Mouse (Mus musculus) myocyte (in vitro differentiated cells): ENCODE measurements around the gene Plekhb2. TPM values are rescaled to one million over a fixed set of nuclear protein-coding genes. Genes with fewer than 3 reads are reported as not detected.

Experiments used
- H3K27me3 ChIP-seq: one replicate; pipeline ENCODE4 v1.6.1; 2011; ENCODE audit not compliant: control insufficient read depth, insufficient read depth, insufficient read length
- H3K36me3 ChIP-seq: one replicate; pipeline ENCODE4 v1.6.1; 2011; ENCODE audit not compliant: control insufficient read depth, insufficient read depth
- H3K4me2 ChIP-seq: one replicate; pipeline ENCODE4 v1.6.1; 2011; ENCODE audit warnings: low read depth, control low read depth
- H3K4me3 ChIP-seq: one replicate; pipeline ENCODE4 v1.5.1; 2011; ENCODE audit warnings: mild to moderate bottlenecking, control low read depth, moderate library complexity
- H3K79me2 ChIP-seq: one replicate; pipeline ENCODE4 v1.6.1; 2011; ENCODE audit not compliant: control insufficient read depth, insufficient read depth
- H3ac ChIP-seq: one replicate; pipeline ENCODE4 v1.6.1; 2011; ENCODE audit not compliant: control insufficient read depth, insufficient read length
- CEBPB ChIP-seq: IDR thresholded peaks from 2 replicates; pipeline ENCODE4 v1.6.1; 2011; ENCODE audit warnings: mild to moderate bottlenecking, moderate library complexity; ENCODE audit not compliant: poor library complexity, insufficient read depth, severe bottlenecking
- E2F4 ChIP-seq: IDR thresholded peaks from one replicate; pipeline ENCODE4 v1.6.1; 2011; ENCODE audit warnings: mild to moderate bottlenecking, control low read depth, moderate library complexity; ENCODE audit not compliant: insufficient read depth
- MAX ChIP-seq: IDR thresholded peaks from one replicate; pipeline ENCODE4 v1.6.1; 2011; ENCODE audit warnings: low read depth, mild to moderate bottlenecking, control low read depth
- MYOD1 ChIP-seq, 3 experiments: IDR thresholded peaks; one replicate each; pipeline ENCODE4 v1.6.1; 2011; ENCODE audit warnings: control low read depth in 2 of 3, low read depth in 2 of 3, mild to moderate bottlenecking in 2 of 3, moderate library complexity in 1 of 3; ENCODE audit not compliant: insufficient read length in 2 of 3, control insufficient read depth in 1 of 3
- MYOG ChIP-seq, 3 experiments: IDR thresholded peaks; one replicate each; pipeline ENCODE4 v1.6.1; 2011; ENCODE audit warnings: control low read depth in 2 of 3, low read depth in 2 of 3, mild to moderate bottlenecking in 2 of 3; ENCODE audit not compliant: insufficient read length in 2 of 3, control insufficient read depth in 1 of 3, insufficient read depth in 1 of 3
- POLR2A ChIP-seq: IDR thresholded peaks from one replicate; pipeline ENCODE4 v1.6.1; 2011; ENCODE audit warnings: low read depth, mild to moderate bottlenecking, control low read depth, moderate library complexity; ENCODE audit not compliant: insufficient read length
- POLR2AphosphoS2 ChIP-seq: IDR thresholded peaks from one replicate; pipeline ENCODE4 v1.6.1; 2011; ENCODE audit warnings: low read depth, control low read depth; ENCODE audit not compliant: insufficient read length
- REST ChIP-seq: IDR thresholded peaks from one replicate; pipeline ENCODE4 v1.6.1; 2011; ENCODE audit warnings: mild to moderate bottlenecking, control low read depth, moderate library complexity; ENCODE audit not compliant: insufficient read depth, insufficient read length
- SRF ChIP-seq: IDR thresholded peaks from one replicate; pipeline ENCODE4 v1.6.1; 2011; ENCODE audit warnings: low read depth; ENCODE audit not compliant: control insufficient read depth, insufficient read length
- TCF12 ChIP-seq: IDR thresholded peaks from one replicate; pipeline ENCODE4 v1.6.1; 2011; ENCODE audit warnings: mild to moderate bottlenecking, control low read depth; ENCODE audit not compliant: poor library complexity, insufficient read depth, severe bottlenecking
- TCF3 ChIP-seq: IDR thresholded peaks from one replicate; pipeline ENCODE4 v1.6.1; 2011; ENCODE audit warnings: low read depth, control low read depth; ENCODE audit not compliant: insufficient read length
- USF1 ChIP-seq: IDR thresholded peaks from one replicate; pipeline ENCODE4 v1.6.1; 2011; ENCODE audit warnings: low read depth, mild to moderate bottlenecking, control low read depth, moderate library complexity
- polyA plus RNA-seq: library from polyadenylated mRNA; unstranded; fragments of >200 nt; fragmentation: generic; extraction: Trizol; gene quantifications from one replicate; pipeline ENCODE4 v1.2.1, GENCODE M21; 2012; ENCODE audit warnings: missing spikeins

The Plekhb2 gene
- polyA plus RNA-seq, 1 experiment: 66.2 TPM

- Histone ChIP-seq H3ac (no peak overlapping the region), H3K27me3 (peaks cover 37% of the 10 kb centered on the region), H3K36me3 (no peaks in the 10 kb centered on the region), H3K4me2 (no peak overlapping the region), H3K79me2 (no peaks in the 10 kb centered on the region), H3K4me3 (no peak overlapping the region)
- TF ChIP-seq TCF3 (no peak), REST (no peak), SRF (no peak), MYOD1 (IDR thresholded peaks at IDR 0.05; ENCODE audit: control insufficient read depth in 1 of 3, insufficient read length in 2 of 3, low read depth in 2 of 3) (no peak), USF1 (no peak), CEBPB (no peak), POLR2A (no peak), POLR2AphosphoS2 (no peak), TCF12 (no peak), E2F4 (no peak), MYOG (IDR thresholded peaks at IDR 0.05; ENCODE audit: control insufficient read depth in 1 of 3, insufficient read depth in 1 of 3, insufficient read length in 2 of 3, low read depth in 2 of 3) (no peak), MAX (no peak)
Observed at GRCm38 (mm10) chr1:34893331-34893730, 43.6 kb downstream of the Plekhb2 start.

GRCm38 (mm10) chr1:34893831-34894230, 44.1 kb downstream of the Plekhb2 start:
- Histone ChIP-seq H3K27me3 (peaks cover 37% of the 10 kb centered on the region), H3K4me3 (no peak overlapping the region), H3K4me2 (no peak overlapping the region), H3K36me3 (no peaks in the 10 kb centered on the region), H3ac (no peak overlapping the region), H3K79me2 (no peaks in the 10 kb centered on the region)
- TF ChIP-seq MAX (no peak), USF1 (no peak), CEBPB (no peak), MYOD1 (IDR thresholded peaks at IDR 0.05; ENCODE audit: control insufficient read depth in 1 of 3, insufficient read length in 2 of 3, low read depth in 2 of 3) (no peak), POLR2AphosphoS2 (no peak)

- TF ChIP-seq POLR2AphosphoS2 (no peak), SRF (no peak), CEBPB (no peak), USF1 (no peak), TCF12 (no peak), E2F4 (no peak), MAX (no peak), TCF3 (no peak), POLR2A (no peak), MYOD1 (IDR thresholded peaks at IDR 0.05; ENCODE audit: control insufficient read depth in 1 of 3, insufficient read length in 2 of 3, low read depth in 2 of 3) (no peak), MYOG (IDR thresholded peaks at IDR 0.05; ENCODE audit: control insufficient read depth in 1 of 3, insufficient read depth in 1 of 3, insufficient read length in 2 of 3, low read depth in 2 of 3) (no peak), REST (no peak)
- Histone ChIP-seq H3K79me2 (no peaks in the 10 kb centered on the region), H3K4me2 (no peak overlapping the region), H3K27me3 (peaks cover 38% of the 10 kb centered on the region), H3K36me3 (no peaks in the 10 kb centered on the region), H3K4me3 (no peak overlapping the region), H3ac (no peak overlapping the region)
Observed at GRCm38 (mm10) chr1:34896102-34896501, 46.3 kb downstream of the Plekhb2 start.

DNA sequence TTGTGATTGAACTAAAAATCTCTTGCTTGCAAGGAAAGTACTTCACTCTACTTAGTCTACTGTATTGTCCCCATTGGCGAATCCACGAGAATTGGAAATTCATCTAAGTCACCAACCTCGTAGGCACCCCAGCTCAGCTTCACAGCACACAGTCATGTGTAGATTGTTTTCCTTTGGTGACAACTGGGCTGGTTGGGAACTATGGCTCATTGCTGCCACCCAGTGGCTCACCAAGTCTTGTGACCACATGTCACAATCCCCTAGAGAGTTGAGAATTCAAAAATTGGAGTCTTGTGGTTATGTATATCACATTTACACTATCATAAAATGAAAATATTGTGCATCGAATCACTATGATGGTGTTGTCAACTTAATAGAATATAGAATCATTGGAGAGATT, 47.1 kb downstream of the Plekhb2 start:
- no peak overlapping the region for H3K4me3 ChIP-seq
- peaks cover 43% of the 10 kb centered on the region for H3K27me3 ChIP-seq
- H3K79me2 ChIP-seq: no peaks in the 10 kb centered on the region
- H3K4me2 ChIP-seq: no peak overlapping the region
- no peaks in the 10 kb centered on the region for H3K36me3 ChIP-seq
- no peak for TF ChIP-seq REST
- TF ChIP-seq USF1: peak; percentile 3
- H3ac ChIP-seq: no peak overlapping the region

DNA sequence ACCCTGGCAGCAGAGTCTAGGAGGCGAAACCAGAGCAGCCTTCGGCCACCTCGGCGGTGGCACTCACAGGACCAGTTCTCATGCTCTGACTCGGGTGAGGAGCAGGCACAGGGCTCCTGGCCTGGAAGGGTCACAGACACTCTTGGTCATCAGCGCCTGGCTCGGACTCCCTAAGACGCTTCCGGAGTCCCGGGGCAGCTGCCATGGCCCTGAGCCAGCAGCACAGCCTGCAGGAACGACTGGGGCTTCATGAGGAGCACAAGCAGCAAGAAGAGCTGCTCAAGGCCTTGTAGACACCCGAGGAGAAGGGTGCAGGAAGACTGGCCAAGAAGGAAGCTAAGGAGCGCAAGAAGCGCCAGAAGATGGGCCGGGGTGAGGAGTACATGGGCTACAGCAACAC, 78.9 kb downstream of the Plekhb2 start:
- Histone ChIP-seq H3K79me2 (no peaks in the 10 kb centered on the region), H3K4me3 (no peak overlapping the region), H3ac (no peak overlapping the region), H3K36me3 (no peaks in the 10 kb centered on the region), H3K27me3 (no peaks in the 10 kb centered on the region), H3K4me2 (no peak overlapping the region)
- no peak for TF ChIP-seq TCF3

Other genes starting within 250 kb of the Plekhb2 start
- 37.7 TPM for gene Fam168b, start 6.9 kb upstream of the Plekhb2 start, polyA plus RNA-seq